Mouse (Mus musculus) spleen, postnatal 14 days (tissue): ENCODE measurements around the gene Itk.
"Not testable (repeated sequence)": the region's sequence is repeated elsewhere in the genome, so short reads cannot be mapped to it uniquely, and the experiment has no call there.

Source experiments
- DNase-seq, 2 experiments: peaks; one replicate each; pipeline ENCODE4 v3.0.0; 2021 to 2022; ENCODE audit warnings: low spot score in 2 of 2

Itk gene

GRCm38 (mm10) chr11:46389336-46390117 lies at the start of gene Itk:
Gene Itk (minus strand): TSS chr11:46389515.
- no peak for DNase-seq

DNA sequence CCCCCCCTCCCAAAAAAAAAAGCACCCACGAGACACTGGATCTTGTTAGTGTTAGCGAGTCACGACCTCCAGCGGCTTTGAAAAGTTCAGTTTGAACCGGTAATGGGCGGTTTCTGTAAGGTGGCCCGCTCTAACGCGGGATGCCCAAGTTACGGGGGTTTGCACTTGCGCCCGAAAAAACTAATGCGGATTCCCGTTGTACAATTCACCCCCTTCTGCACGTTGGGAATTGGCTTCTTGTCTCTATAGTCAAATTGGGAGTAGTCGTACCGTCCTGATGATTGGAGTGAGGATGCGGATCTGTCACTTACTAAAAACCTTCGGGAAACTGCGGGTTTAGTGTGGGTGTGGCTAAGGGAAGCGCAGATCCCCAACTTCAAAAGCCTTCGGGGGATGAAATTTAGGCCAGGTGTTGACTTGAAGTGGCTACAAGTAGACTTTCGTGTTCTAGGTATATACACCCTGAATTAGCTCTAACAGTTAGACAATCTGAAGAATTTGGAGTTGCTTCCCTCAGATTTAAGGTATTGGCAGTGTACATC lies 48.2 kb upstream of the Itk start:
- peak in 1 of 2 experiments; percentile 28 for DNase-seq

DNA sequence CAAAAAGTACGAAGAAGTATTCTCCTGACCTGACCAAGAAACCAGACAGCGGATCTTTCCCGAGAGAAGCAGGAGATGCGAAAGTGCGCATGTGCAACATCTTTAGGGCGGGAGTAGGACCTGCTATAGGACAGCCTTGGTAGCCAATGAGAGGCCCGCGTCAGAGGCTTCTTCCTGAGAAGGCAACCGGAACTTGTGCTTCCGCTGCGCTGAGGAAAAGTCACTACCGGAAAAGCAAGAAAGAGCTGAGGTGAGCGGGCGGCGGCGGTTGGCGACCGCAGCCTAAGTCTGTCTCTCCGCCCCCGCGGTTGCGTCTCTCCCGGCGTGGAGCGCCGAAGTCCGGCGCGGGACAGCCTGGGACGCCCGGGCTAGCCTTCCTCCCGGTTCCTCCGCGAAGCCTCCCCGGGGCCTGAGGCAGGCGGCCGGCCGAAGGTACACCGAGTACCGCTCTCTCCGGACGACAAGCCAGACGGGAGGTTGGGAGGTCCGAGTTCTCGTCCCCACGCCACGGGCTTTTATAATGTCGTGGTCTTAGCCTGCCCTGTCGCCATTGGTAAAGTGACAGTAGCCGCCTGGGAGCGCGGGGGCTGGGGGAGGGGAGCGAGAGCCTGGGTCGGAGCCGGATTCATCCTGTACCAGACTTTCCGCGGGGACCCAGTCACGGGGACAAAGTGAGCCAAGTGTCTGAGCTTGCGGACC lies 47.6 kb upstream of the Itk start, which contains the start of gene Med7:
TSS of gene Med7 (plus strand) at position 166 of the 699 bp plus-strand sequence.
- DNase-seq = peak; percentile 83 to 87

GRCm38 (mm10) chr11:46435363-46435762 lies 46.0 kb upstream of the Itk start:
- no peak for DNase-seq

DNA sequence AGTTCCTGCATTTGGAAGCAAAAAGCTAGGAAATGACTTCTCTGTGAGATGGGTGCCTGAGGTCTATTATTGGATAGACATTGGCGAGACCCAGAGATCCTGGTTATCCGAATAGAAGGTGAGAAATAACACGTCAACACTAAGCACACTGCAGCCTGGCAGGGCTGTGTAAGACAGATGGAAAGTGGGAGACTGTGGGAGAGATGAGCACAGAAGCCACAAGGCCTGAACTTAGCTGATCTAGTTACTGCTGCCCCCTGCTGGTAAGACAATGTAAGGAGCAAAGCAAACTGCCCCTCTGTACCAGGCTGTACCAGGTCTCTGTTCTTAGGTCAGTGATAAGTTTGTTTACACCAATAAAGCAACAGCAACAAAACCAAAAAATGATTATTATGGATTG lies 41.8 kb upstream of the Itk start:
- DNase-seq = peak; percentile 55 to 77

GRCm38 (mm10) chr11:46430123-46430522 lies 40.8 kb upstream of the Itk start:
- no peak for DNase-seq

- not testable (repeated sequence) for DNase-seq
Observed at GRCm38 (mm10) chr11:46428131-46428530, 38.8 kb upstream of the Itk start.

DNA sequence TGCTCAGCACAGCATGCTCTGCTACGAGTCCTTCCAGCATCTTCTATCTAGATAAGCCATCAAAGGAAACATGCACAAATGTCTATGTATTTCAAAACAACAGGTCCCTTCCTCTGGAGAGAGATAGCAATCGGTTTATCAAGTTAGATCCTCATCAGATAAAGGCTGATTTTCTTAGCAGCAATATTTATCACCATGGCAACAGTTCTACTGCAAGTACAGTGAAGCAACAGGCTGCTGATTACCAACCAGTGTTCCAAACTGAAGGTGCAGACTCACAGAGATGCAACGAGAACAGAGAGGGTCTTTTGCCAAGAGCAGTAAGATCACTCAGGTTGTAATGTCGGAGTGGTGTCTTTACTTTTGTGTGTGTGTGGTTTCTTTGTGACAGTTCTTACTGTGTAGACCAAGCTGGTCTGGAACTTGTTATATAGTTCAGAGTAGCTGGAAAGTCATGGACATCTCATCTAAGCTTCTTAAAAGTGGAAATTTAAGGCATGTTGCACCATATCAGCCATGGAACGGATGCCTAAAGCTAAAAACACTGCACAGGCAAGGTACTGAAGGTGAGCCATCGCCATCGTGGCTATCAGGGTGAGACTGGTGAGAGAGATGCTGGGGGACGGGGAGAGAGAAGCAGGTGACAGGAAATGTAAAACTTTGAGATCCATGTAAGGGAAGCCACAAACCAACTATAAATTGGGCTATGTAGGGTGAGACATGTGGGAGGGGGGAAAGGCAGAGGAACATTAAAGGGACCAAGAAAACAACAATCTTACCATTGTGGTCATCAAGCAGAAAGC lies 32.0 kb upstream of the Itk start:
- DNase-seq = no peak

- no peak for DNase-seq
Observed at GRCm38 (mm10) chr11:46418860-46419259, 29.5 kb upstream of the Itk start.

GRCm38 (mm10) chr11:46418438-46418837 lies 29.1 kb upstream of the Itk start:
- DNase-seq = no peak

DNA sequence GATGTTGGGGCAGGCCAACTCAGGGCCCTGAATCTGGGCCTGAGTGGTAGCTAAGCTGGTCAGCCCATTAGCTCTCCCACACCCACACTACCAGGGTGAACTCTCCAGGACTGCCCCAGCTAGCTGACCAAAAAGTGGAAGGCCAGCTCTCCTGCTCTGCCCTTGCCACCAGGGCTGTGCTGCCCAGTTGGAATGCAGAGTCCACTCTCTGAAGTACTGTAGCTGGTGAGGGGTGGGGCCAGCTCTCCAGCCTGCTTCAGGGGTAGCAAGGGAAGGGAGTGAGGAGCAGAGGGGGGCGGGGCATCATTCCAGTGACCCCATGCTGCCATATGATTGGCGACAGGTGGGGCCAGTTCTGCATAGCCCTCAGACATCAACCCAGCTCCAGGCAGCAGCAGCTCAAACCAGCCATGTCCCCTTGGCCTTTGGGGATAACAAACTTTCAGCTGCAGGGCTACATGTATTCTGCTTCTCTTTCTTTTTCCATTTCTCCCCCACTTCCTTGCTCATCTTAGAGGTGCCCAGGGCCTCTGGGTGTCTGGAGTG lies 20.8 kb upstream of the Itk start:
- DNase-seq = no peak

- no peak for DNase-seq
Observed at GRCm38 (mm10) chr11:46406721-46407120, 17.4 kb upstream of the Itk start.

GRCm38 (mm10) chr11:46404986-46405385 lies 15.7 kb upstream of the Itk start:
- no peak for DNase-seq

GRCm38 (mm10) chr11:46401555-46401954 lies 12.2 kb upstream of the Itk start:
- no peak for DNase-seq

DNA sequence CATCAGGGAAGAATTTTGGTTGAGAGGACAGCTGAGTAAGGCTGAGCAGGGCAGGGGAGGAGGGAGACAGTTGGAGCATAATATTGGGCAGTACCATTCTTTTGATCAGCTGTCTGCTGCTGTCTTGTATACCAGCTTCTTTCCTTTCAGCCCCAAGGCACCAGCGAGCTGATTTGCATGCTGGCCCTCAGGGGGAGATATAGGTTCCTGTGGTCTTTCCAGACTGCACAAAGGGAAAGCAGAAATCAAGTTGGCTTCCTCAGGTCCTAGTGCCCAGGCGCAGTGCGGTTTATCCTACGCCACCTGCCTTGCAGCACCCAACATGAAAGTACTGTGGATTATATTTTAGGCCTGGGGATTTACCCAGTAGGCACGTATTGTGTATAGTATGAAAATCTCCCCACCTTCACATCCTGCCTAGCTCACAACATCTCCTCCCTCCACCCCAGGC lies 9.6 kb upstream of the Itk start:
- DNase-seq = peak in 1 of 2 experiments; percentile 32

DNA sequence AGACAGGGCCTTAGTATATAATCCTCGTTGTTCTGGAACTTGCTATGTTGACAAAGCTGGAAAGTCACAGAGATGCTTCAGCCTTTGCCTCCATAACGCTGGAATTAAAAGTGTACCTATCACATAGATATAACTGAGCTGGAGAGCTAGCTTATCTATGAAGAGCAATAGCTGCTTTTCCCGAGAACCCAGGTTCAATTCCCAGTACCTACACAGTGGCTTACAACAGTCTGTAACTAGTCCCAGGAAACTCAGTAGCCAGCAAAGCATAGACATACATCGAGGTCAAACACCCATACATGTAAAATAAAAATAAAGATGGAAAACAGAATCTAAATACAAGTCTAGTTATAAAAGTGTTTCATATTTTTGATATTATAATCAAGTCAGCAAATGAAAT lies 9.2 kb upstream of the Itk start:
- DNase-seq = no peak

DNA sequence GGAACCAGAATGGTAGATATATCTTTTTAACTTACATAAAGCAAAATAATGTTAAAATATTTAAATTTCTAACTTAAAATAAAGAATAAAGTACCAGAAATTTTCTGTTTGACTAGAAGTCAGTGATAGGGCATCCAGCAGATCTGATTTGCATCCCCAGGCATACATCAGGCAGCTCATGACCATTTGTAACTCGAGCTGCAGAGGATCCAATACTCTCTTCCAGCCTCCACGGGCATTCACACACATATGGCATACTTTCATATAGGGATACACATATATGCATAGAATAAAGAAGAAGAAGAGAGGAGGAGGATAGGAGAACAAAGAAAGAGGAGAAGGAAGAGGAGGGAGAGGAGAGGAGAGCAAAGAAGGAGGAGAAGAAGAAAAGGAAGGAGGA lies 8.6 kb upstream of the Itk start:
- no peak for DNase-seq

GRCm38 (mm10) chr11:46396860-46397179 lies 7.5 kb upstream of the Itk start:
- DNase-seq = no peak

DNA sequence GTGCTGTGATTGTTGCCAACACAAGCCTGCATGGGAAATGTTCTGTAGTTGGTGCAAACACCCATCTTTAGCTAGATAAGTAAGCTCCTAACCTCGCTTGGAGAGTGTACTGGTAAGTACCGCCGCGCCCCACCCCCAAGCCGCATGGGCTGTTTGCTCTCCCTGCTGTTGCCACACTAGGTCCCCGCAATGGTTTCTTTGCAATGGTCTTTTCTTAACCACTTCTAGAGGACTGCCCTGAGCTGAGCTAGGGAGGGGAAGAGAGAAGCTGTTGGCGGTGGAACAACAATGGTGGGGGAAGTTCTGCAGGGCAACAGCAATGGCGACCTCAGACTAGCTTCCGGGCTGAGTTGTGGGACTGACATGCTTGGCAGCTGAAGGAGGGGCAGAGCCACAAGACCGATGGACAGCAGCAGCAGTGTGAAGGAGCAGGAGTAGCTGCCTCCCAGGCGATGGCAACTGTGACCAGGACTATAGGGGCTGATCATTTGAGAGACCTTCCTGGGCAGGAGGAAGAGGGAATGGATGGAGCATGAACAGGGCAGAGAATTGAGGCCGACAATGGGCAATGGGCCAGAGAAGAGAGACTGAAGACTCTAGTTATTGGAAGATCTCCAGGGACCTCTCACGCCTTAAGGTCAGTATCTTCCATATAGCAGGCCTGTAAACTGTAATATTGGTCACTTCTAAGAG lies 7.0 kb upstream of the Itk start, which contains the start of gene Fam71b:
TSS of gene Fam71b (plus strand) at position 393 of the 693 bp plus-strand sequence.
- DNase-seq = no peak

GRCm38 (mm10) chr11:46395698-46396097 lies 6.4 kb upstream of the Itk start:
- DNase-seq = no peak

- DNase-seq = no peak
Observed at GRCm38 (mm10) chr11:46395088-46395487, 5.8 kb upstream of the Itk start.
